Mouse (Mus musculus) frontal cortex, adult (tissue): ENCODE results near the gene Clk1.
"Not testable (repeated sequence)": the region's sequence is repeated elsewhere in the genome, so short reads cannot be mapped to it uniquely, and the experiment has no call there.

Source experiments
- ATAC-seq: cut with Nextera tagmentation; 2 replicates; pipeline ENCODE4 v1.9.2; 2017; ENCODE audit warnings: mild to moderate bottlenecking, moderate library complexity, mixed read lengths; ENCODE audit not compliant: low TSS enrichment

The Clk1 gene

GRCm38 (mm10) chr1:58407321-58407720, 16.5 kb downstream of the Clk1 start:
- no peak for ATAC-seq

GRCm38 (mm10) chr1:58403745-58404144, 20.1 kb downstream of the Clk1 start:
- no peak for ATAC-seq

- ATAC-seq: no peak
Measured at GRCm38 (mm10) chr1:58401396-58401795, 22.5 kb downstream of the Clk1 start.

- ATAC-seq: no peak
Measured at GRCm38 (mm10) chr1:58397731-58398130, 26.1 kb downstream of the Clk1 start.

- no peak for ATAC-seq
Measured at GRCm38 (mm10) chr1:58396179-58396578, 27.7 kb downstream of the Clk1 start.

- no peak for ATAC-seq
Measured at GRCm38 (mm10) chr1:58395341-58395740, 28.5 kb downstream of the Clk1 start.

GRCm38 (mm10) chr1:58393284-58394195, 30.3 kb downstream of the Clk1 start:
- ATAC-seq: peak; percentile 53

GRCm38 (mm10) chr1:58392652-58393283, 31.1 kb downstream of the Clk1 start, which contains the start of gene Bzw1:
TSS of gene Bzw1 (plus strand) at chr1:58392898.
- ATAC-seq: peak; percentile 95

GRCm38 (mm10) chr1:58392268-58392651, 31.6 kb downstream of the Clk1 start:
- peak; percentile 21; the same call in 1 of the 2 replicates for ATAC-seq

- no peak; the same call in 1 of the 2 replicates for ATAC-seq
Measured at GRCm38 (mm10) chr1:58391421-58392267, 32.2 kb downstream of the Clk1 start.

- no peak for ATAC-seq
Measured at GRCm38 (mm10) chr1:58382586-58383281, 41.1 kb downstream of the Clk1 start.

- no peak for ATAC-seq
Measured at GRCm38 (mm10) chr1:58375574-58376147, 48.2 kb downstream of the Clk1 start.

GRCm38 (mm10) chr1:58374266-58374665, 49.6 kb downstream of the Clk1 start:
- ATAC-seq: not testable (repeated sequence)

GRCm38 (mm10) chr1:58369716-58370115, 54.1 kb downstream of the Clk1 start:
- ATAC-seq: no peak

- peak; percentile 93 for ATAC-seq
Measured at GRCm38 (mm10) chr1:58366737-58367471, 57.0 kb downstream of the Clk1 start.

GRCm38 (mm10) chr1:58365829-58366228, 58.0 kb downstream of the Clk1 start:
- no peak for ATAC-seq

- ATAC-seq: no peak
Measured at GRCm38 (mm10) chr1:58364551-58364950, 59.3 kb downstream of the Clk1 start.

GRCm38 (mm10) chr1:58362296-58362695, 61.6 kb downstream of the Clk1 start:
- no peak for ATAC-seq
